Mouse (Mus musculus): ENCODE measurements around the gene Patz1. TPM values are rescaled to one million over a fixed set of nuclear protein-coding genes. Genes with fewer than 3 reads are reported as not detected.

Gene Patz1
- total RNA-seq (2015; ENCODE audit: low replicate concordance) = 18.0 and 18.6 TPM in 2 replicates
- 13.5 and 22.2 TPM in 2 replicates for total RNA-seq (2017; ENCODE audit: low replicate concordance)

GRCm38 (mm10) chr11:3288521-3289301, at the start of gene Patz1:
Patz1 (plus strand) TSS chr11:3288874.
- ATAC-seq (replicated peaks; ENCODE audit: low FRiP score, poor library complexity, severe bottlenecking) = 0 out of 2 replicates have a peak, but pooled peaks have one; percentile 21

GRCm38 (mm10) chr11:3242395-3242794, 46.3 kb upstream of the Patz1 start:
- ATAC-seq (replicated peaks; ENCODE audit: low FRiP score, poor library complexity, severe bottlenecking) = no peak

GRCm38 (mm10) chr11:3243771-3244170, 44.9 kb upstream of the Patz1 start:
- no peak for ATAC-seq (replicated peaks; ENCODE audit: low FRiP score, poor library complexity, severe bottlenecking)

GRCm38 (mm10) chr11:3247387-3247786, 41.3 kb upstream of the Patz1 start:
- ATAC-seq (replicated peaks; ENCODE audit: low FRiP score, poor library complexity, severe bottlenecking) = no peak

- no peak for ATAC-seq (replicated peaks; ENCODE audit: low FRiP score, poor library complexity, severe bottlenecking)
Measured at GRCm38 (mm10) chr11:3259537-3259936, 29.1 kb upstream of the Patz1 start.

- peak; percentile 53 for ATAC-seq (replicated peaks; ENCODE audit: low FRiP score, poor library complexity, severe bottlenecking)
Measured at GRCm38 (mm10) chr11:3265291-3266078, 23.2 kb upstream of the Patz1 start.

GRCm38 (mm10) chr11:3266079-3266685, 22.5 kb upstream of the Patz1 start, which contains the start of gene Drg1:
Drg1 (minus strand) TSS chr11:3266415.
- peak; percentile 98 for ATAC-seq (replicated peaks; ENCODE audit: low FRiP score, poor library complexity, severe bottlenecking)

- ATAC-seq (replicated peaks; ENCODE audit: low FRiP score, poor library complexity, severe bottlenecking) = no peak
Measured at GRCm38 (mm10) chr11:3267133-3267532, 21.5 kb upstream of the Patz1 start.

GRCm38 (mm10) chr11:3269241-3269640, 19.4 kb upstream of the Patz1 start:
- ATAC-seq (replicated peaks; ENCODE audit: low FRiP score, poor library complexity, severe bottlenecking) = no peak

GRCm38 (mm10) chr11:3278351-3278750, 10.3 kb upstream of the Patz1 start:
- ATAC-seq (replicated peaks; ENCODE audit: low FRiP score, poor library complexity, severe bottlenecking) = no peak

GRCm38 (mm10) chr11:3279729-3280128, 8.9 kb upstream of the Patz1 start:
- no peak for ATAC-seq (replicated peaks; ENCODE audit: low FRiP score, poor library complexity, severe bottlenecking)

GRCm38 (mm10) chr11:3282887-3283286, 5.8 kb upstream of the Patz1 start:
- ATAC-seq (replicated peaks; ENCODE audit: low FRiP score, poor library complexity, severe bottlenecking) = no peak

GRCm38 (mm10) chr11:3283645-3284044, 5.0 kb upstream of the Patz1 start:
- no peak for ATAC-seq (replicated peaks; ENCODE audit: low FRiP score, poor library complexity, severe bottlenecking)

GRCm38 (mm10) chr11:3285940-3286339, 2.7 kb upstream of the Patz1 start:
- no peak for ATAC-seq (replicated peaks; ENCODE audit: low FRiP score, poor library complexity, severe bottlenecking)

GRCm38 (mm10) chr11:3287131-3287530, 1.5 kb upstream of the Patz1 start:
- no peak for ATAC-seq (replicated peaks; ENCODE audit: low FRiP score, poor library complexity, severe bottlenecking)

GRCm38 (mm10) chr11:3287921-3288320, 753 bp upstream of the Patz1 start:
- no peak for ATAC-seq (replicated peaks; ENCODE audit: low FRiP score, poor library complexity, severe bottlenecking)

- ATAC-seq (replicated peaks; ENCODE audit: low FRiP score, poor library complexity, severe bottlenecking) = 0 out of 2 replicates have a peak, but pooled peaks have one; percentile 6
Measured at GRCm38 (mm10) chr11:3289302-3289802, 678 bp downstream of the Patz1 start.

- ATAC-seq (replicated peaks; ENCODE audit: low FRiP score, poor library complexity, severe bottlenecking) = peak; percentile 41
Measured at GRCm38 (mm10) chr11:3289803-3290639, 1.3 kb downstream of the Patz1 start.

- ATAC-seq (replicated peaks; ENCODE audit: low FRiP score, poor library complexity, severe bottlenecking) = peak; percentile 65
Measured at GRCm38 (mm10) chr11:3290640-3291310, 2.1 kb downstream of the Patz1 start.
